Mouse (Mus musculus) CH12.LX (cell line): ENCODE measurements around the gene Man1a2. TPM values are rescaled to one million over a fixed set of nuclear protein-coding genes. Genes with fewer than 3 reads are reported as not detected.
A peak's percentile ranks its signal among the peaks of the same experiment; 100 is the strongest.

ENCODE experiments used
- DNase-seq: peaks from one replicate; pipeline ENCODE4 v3.0.0-alpha.2; 2013; ENCODE audit errors: extremely low read depth
- H3K27ac ChIP-seq: 2 replicates; pipeline ENCODE4 v1.5.1; 2012; ENCODE audit warnings: low read depth, mild to moderate bottlenecking, control low read depth, moderate library complexity; ENCODE audit not compliant: insufficient read depth
- H3K27me3 ChIP-seq: replicated peaks from 2 replicates; pipeline ENCODE3; 2012; ENCODE audit warnings: inconsistent platforms
- H3K36me3 ChIP-seq, 2 experiments: replicated peaks in 1 of 2; 2 replicates each; pipeline versions ENCODE3 to v1.6.1; 2012; ENCODE audit warnings: inconsistent platforms in 1 of 2, low read length in 1 of 2, mild to moderate bottlenecking in 1 of 2, mixed read lengths in 1 of 2, moderate library complexity in 1 of 2; ENCODE audit not compliant: control insufficient read depth in 1 of 2, insufficient read depth in 1 of 2
- H3K4me1 ChIP-seq, 2 experiments: 2 replicates each; pipeline ENCODE4 v1.6.1; 2012; ENCODE audit warnings: inconsistent platforms in 1 of 2, moderate library complexity in 1 of 2; ENCODE audit not compliant: insufficient read depth in 2 of 2, control insufficient read depth in 1 of 2
- H3K4me2 ChIP-seq: 2 replicates; pipeline ENCODE4 v1.6.1; 2012; ENCODE audit warnings: low read depth, mild to moderate bottlenecking, control low read depth; ENCODE audit not compliant: poor library complexity, insufficient read depth, severe bottlenecking
- H3K4me3 ChIP-seq, 3 experiments: fragments of 150-350 bp in 1 of 3; sonication (generic) in 1 of 3; replicated peaks in 1 of 3; 2 replicates each; pipeline versions ENCODE3 to v1.5.1; 2011 to 2012; ENCODE audit warnings: low read depth in 2 of 3, low read length in 2 of 3, mild to moderate bottlenecking in 2 of 3, moderate library complexity in 2 of 3, control low read depth in 1 of 3, improper control_type of control experiment in 1 of 3, inconsistent platforms in 1 of 3, mixed read lengths in 1 of 3; ENCODE audit not compliant: poor library complexity in 1 of 3
- H3K79me2 ChIP-seq: replicated peaks from 2 replicates; pipeline ENCODE4 v1.6.1; 2012; ENCODE audit warnings: mild to moderate bottlenecking, moderate library complexity; ENCODE audit not compliant: control insufficient read depth, poor library complexity, insufficient read depth, severe bottlenecking; ENCODE audit errors: extremely low read depth
- H3K9ac ChIP-seq: 2 replicates; pipeline ENCODE4 v1.6.1; 2012; ENCODE audit warnings: low read depth, mild to moderate bottlenecking, control low read depth, moderate library complexity; ENCODE audit not compliant: insufficient read depth
- H3K9me3 ChIP-seq: replicated peaks from 2 replicates; pipeline ENCODE3; 2012; ENCODE audit warnings: low read length, inconsistent platforms, mixed read lengths
- CHD1 ChIP-seq: IDR thresholded peaks from 2 replicates; pipeline ENCODE4 v1.6.1; 2012; ENCODE audit warnings: low read depth, low read length, improper control_type of control experiment, inconsistent platforms
- CTCF ChIP-seq, 2 experiments: IDR thresholded peaks in 1 of 2; conservative IDR thresholded peaks in 1 of 2; 2 replicates each; pipeline ENCODE4 v1.5.1; 2011 to 2012; ENCODE audit warnings: low read depth in 2 of 2, low read length in 2 of 2, improper control_type of control experiment in 1 of 2, inconsistent platforms in 1 of 2, mild to moderate bottlenecking in 1 of 2, moderate library complexity in 1 of 2
- E2F4 ChIP-seq: IDR thresholded peaks from 2 replicates; pipeline ENCODE4 v1.6.1; 2011; ENCODE audit warnings: low read depth, low read length, improper control_type of control experiment; ENCODE audit not compliant: insufficient replicate concordance
- ELF1 ChIP-seq: IDR thresholded peaks from 2 replicates; pipeline ENCODE4 v1.6.1; 2014; ENCODE audit warnings: low read depth, mild to moderate bottlenecking, inconsistent platforms, low read length, improper control_type of control experiment
- ETS1 ChIP-seq: conservative IDR thresholded peaks from 2 replicates; pipeline ENCODE4 v1.6.1; 2012; ENCODE audit warnings: low read depth, mild to moderate bottlenecking, inconsistent platforms, low read length, improper control_type of control experiment, moderate library complexity
- GABPA ChIP-seq: IDR thresholded peaks from 2 replicates; pipeline ENCODE4 v1.6.1; 2012; ENCODE audit warnings: low read depth, low read length, improper control_type of control experiment, inconsistent platforms; ENCODE audit not compliant: insufficient replicate concordance
- HCFC1 ChIP-seq: IDR thresholded peaks from 2 replicates; pipeline ENCODE4 v1.6.1; 2012; ENCODE audit warnings: low read depth, mild to moderate bottlenecking, inconsistent platforms, low read length, improper control_type of control experiment
- JUN ChIP-seq: IDR thresholded peaks from 2 replicates; pipeline ENCODE4 v1.6.1; 2011; ENCODE audit warnings: low read depth, mild to moderate bottlenecking, low read length, improper control_type of control experiment, moderate library complexity; ENCODE audit not compliant: insufficient read depth
- JUND ChIP-seq: conservative IDR thresholded peaks from 2 replicates; pipeline ENCODE4 v1.6.1; 2011; ENCODE audit warnings: low read depth, low read length, improper control_type of control experiment
- KAT2A ChIP-seq: IDR thresholded peaks from 2 replicates; pipeline ENCODE4 v1.6.1; 2012; ENCODE audit warnings: low read length, improper control_type of control experiment, inconsistent platforms; ENCODE audit not compliant: insufficient replicate concordance
- MAFK ChIP-seq: IDR thresholded peaks from 2 replicates; pipeline ENCODE4 v1.6.1; 2011; ENCODE audit warnings: low read length, improper control_type of control experiment; ENCODE audit not compliant: insufficient replicate concordance
- MXI1 ChIP-seq: IDR thresholded peaks from 2 replicates; pipeline ENCODE4 v1.6.1; 2011; ENCODE audit warnings: mild to moderate bottlenecking, low read depth, low read length, improper control_type of control experiment
- POLR2AphosphoS2 ChIP-seq: IDR thresholded peaks from 2 replicates; pipeline ENCODE4 v1.6.1; 2011; ENCODE audit warnings: low read depth, low read length, improper control_type of control experiment
- TBP ChIP-seq: conservative IDR thresholded peaks from 2 replicates; pipeline ENCODE4 v1.6.1; 2011; ENCODE audit warnings: low read depth, low read length, improper control_type of control experiment
- TCF12 ChIP-seq: IDR thresholded peaks from 2 replicates; pipeline ENCODE4 v1.6.1; 2014; ENCODE audit warnings: low read depth, mild to moderate bottlenecking, inconsistent platforms, low read length, improper control_type of control experiment
- UBTF ChIP-seq: IDR thresholded peaks from 2 replicates; pipeline ENCODE4 v1.6.1; 2012; ENCODE audit warnings: low read depth, mild to moderate bottlenecking, inconsistent platforms, low read length, improper control_type of control experiment, moderate library complexity
- USF2 ChIP-seq: conservative IDR thresholded peaks from 2 replicates; pipeline ENCODE4 v1.6.1; 2011; ENCODE audit warnings: low read depth, low read length, improper control_type of control experiment
- ZKSCAN1 ChIP-seq: IDR thresholded peaks from 2 replicates; pipeline ENCODE4 v1.6.1; 2012; ENCODE audit warnings: low read depth, inconsistent platforms, low read length, improper control_type of control experiment, borderline replicate concordance
- ZNF384 ChIP-seq: IDR thresholded peaks from 2 replicates; pipeline ENCODE4 v1.6.1; 2012; ENCODE audit warnings: low read depth, low read length, improper control_type of control experiment, inconsistent platforms
- dilution Hi-C: fragments of 300-500 bp; cut with MboI; formaldehyde crosslinking; loops from 2 replicates; pipeline ENCODE4 v1.14.3; 2020; ENCODE audit warnings: low sequenced_read_pairs; ENCODE audit not compliant: extremely low pct_unique_long_range_greater_than_20kb, extremely low pct_ligation_motif_present
- in situ Hi-C: fragments of 300-500 bp; cut with MboI; formaldehyde crosslinking; loops from 3 replicates; pipeline ENCODE4 v1.14.3; 2019; ENCODE audit warnings: low sequenced_read_pairs, low pct_ligation_motif_present, low pct_unique_long_range_greater_than_20kb, mixed read lengths
- polyA plus RNA-seq: library from polyadenylated mRNA; unstranded; fragments of >175 nt; gene quantifications from 2 replicates; pipeline ENCODE4 v1.2.1, GENCODE M21; 2012; ENCODE audit warnings: low read depth; ENCODE audit not compliant: insufficient read length
- total RNA-seq, 2 experiments: library from RNA; depleted of rRNA; stranded (reverse); fragments of 300-350 nt in 1 of 2; fragments of >200 nt in 1 of 2; gene quantifications; 2 replicates each; pipeline ENCODE4 v1.2.3; 2012 to 2014

The Man1a2 gene
- total and polyA plus RNA-seq, 3 experiments, result 31.1 to 73.6 (median 53.5) TPM

GRCm38 (mm10) chr3:100530244-100530788, 155.0 kb downstream of the Man1a2 start:
- dilution Hi-C loops (no loop called here), in situ Hi-C loops (no loop called here)
- Histone ChIP-seq H3K9ac (no peak overlapping the region), H3K4me1 (peaks cover 13 to 60% of the 10 kb centered on the region in 2 experiments), H3K4me2 (no peak overlapping the region), H3K27me3 (no peaks in the 10 kb centered on the region), H3K4me3 (no peak overlapping the region), H3K27ac (peak overlapping the region; percentile 15; the same call in 1 of the 2 replicates), H3K79me2 (no peaks in the 10 kb centered on the region), H3K9me3 (no peaks in the 10 kb centered on the region), H3K36me3 (no peaks in the 10 kb centered on the region)
- TF ChIP-seq TBP, result no peak
- TF ChIP-seq CHD1, result no peak
- peak; percentile 34 for DNase-seq

DNA sequence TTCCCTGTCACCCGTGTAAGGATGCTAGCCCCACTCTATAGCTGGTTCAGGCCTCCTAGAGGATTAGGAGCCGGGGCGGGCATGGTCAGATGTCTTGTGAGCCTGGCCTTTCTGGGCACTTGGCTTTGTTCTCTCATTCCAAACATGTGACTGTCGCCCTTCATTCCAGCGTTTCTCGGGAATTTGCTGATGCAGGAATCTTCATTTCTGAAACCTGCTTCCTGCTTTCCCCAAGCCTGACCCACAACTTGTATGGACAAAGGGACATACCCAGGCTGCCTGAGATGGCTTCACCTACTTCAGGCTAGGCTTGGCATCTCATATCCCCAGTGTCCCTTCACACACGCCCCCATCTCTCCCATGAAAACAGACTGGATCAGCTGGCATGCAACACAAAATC, 162.6 kb downstream of the Man1a2 start:
- TF ChIP-seq UBTF (no peak), CTCF (conservative IDR thresholded peaks at IDR 0.05 in 1 of 2, IDR thresholded peaks at IDR 0.05 in 1 of 2; ENCODE audit: low read depth in 2 of 2, low read length in 2 of 2) (no peak), JUN (no peak), ZKSCAN1 (no peak), HCFC1 (no peak), MXI1 (no peak), ZNF384 (no peak), E2F4 (no peak), GABPA (no peak), JUND (no peak), TCF12 (no peak), MAFK (no peak), ELF1 (no peak), KAT2A (no peak), POLR2AphosphoS2 (no peak), ETS1 (no peak), USF2 (no peak)
- Histone ChIP-seq H3K27ac (no peak overlapping the region), H3K9me3 (no peaks in the 10 kb centered on the region), H3K4me1 (peaks cover 0 to 5% of the 10 kb centered on the region in 2 experiments; a peak in 1 of 4 replicates), H3K36me3 (no peaks in the 10 kb centered on the region), H3K4me2 (no peak overlapping the region), H3K9ac (no peak overlapping the region), H3K27me3 (no peaks in the 10 kb centered on the region), H3K4me3 (no peak overlapping the region), H3K79me2 (no peaks in the 10 kb centered on the region)
- dilution Hi-C loops (no loop called here), in situ Hi-C loops (no loop called here)
- no peak for DNase-seq
